Mouse (Mus musculus) thymus, postnatal 0 days (tissue): ENCODE results near the gene Uchl1. TPM values are rescaled to one million over a fixed set of nuclear protein-coding genes. Genes with fewer than 3 reads are reported as not detected.

ENCODE experiments used
- DNase-seq: peaks from one replicate; pipeline ENCODE4 v3.0.0-alpha.2; 2015; ENCODE audit warnings: low spot score
- polyA plus RNA-seq: library from polyadenylated mRNA; unstranded; fragments of >200 nt; fragmentation: Nextera tagmentation; extraction: Ambion mirVana; gene quantifications from 2 replicates; pipeline ENCODE4 v1.2.1, GENCODE M21; 2015

Gene Uchl1
- 3.8 and 4.3 TPM in 2 replicates for polyA plus RNA-seq

DNA sequence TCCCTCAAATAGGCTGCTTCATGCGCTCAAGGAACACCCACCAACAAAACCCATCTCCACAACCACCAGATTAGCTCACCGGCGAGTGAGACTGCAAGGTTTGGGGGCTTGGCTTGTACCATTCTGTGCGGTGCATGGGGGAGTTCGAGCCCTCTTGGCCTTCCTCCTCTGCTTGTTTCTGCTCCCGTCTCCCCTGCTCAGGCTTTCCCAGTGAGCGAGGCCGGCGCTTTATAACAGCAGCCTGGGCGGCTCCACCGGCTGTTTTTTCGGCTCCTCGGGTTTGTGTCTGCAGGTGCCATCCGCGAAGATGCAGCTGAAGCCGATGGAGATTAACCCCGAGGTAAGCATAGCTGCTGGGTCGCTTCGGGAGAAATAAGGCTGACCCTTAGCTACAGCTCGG lies at the start of gene Uchl1:
TSS of gene Uchl1 (plus strand) at position 109 of the 400 bp plus-strand sequence.
- DNase-seq, result peak; percentile 61

DNA sequence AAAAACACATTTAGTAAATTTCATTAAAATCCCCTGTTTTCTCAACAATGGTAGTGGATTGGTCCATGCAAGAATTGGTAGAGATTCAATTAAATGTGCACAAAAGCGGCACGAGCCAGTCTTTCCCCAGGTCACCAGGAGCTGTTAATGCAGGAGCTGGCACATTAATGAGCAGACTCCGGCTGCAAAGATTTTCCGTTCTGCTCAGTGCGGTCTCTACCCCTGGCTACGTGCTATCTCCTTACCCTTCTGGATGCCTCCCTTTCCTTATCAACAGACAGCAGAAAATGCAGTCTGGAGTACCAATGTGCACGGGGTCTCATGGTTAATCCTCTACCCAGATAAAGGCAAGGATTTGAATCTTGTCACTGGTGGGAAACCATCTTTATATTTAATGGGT lies 48.1 kb upstream of the Uchl1 start:
- no peak for DNase-seq

DNA sequence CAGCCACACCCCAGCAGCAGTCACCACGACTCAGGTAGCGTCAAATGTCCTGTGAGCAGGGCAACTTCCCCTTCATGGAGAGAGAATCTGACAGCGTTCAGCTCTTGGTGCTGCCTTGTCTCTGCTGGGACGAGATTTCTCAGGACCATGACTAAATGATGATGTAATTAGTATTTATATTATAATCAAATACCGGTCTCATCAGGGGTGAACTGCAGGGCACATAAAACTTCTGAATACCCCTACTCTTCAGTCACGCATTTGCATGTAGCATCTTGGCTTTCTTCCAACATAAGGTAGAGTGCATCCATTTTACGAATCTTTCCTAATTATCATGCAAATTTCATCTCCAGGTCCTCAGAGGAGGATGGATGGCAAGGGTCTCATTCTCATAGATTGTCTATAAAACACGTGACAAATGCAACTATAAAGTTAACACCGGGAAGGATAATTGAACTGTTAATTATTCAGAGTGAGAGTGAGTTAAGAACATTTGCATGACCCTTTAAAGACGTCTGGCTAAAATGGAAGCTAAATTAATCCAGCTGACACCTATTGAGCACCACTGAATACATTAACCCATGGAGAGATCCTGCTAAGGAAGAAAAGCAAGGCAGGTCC lies 40.3 kb upstream of the Uchl1 start:
- DNase-seq, result no peak

DNA sequence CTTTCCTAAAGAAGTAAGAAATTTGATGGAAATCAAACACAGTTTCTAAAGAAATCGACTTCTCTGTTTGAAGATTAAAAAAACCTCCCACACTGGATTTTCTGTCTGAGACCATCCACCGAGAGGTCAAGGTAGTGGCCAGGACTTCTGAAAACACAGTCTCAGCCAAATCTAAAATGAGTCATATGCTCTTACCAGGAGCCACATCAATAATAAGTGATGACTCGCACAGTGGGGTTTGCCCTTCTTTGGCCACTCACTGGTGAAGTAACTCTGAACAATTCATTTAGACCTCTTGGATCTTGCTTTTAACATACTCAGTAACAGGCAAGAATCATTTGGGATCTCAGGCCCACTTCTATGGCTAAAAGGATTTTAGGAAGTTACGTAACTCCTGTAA lies 33.7 kb upstream of the Uchl1 start:
- no peak for DNase-seq

DNA sequence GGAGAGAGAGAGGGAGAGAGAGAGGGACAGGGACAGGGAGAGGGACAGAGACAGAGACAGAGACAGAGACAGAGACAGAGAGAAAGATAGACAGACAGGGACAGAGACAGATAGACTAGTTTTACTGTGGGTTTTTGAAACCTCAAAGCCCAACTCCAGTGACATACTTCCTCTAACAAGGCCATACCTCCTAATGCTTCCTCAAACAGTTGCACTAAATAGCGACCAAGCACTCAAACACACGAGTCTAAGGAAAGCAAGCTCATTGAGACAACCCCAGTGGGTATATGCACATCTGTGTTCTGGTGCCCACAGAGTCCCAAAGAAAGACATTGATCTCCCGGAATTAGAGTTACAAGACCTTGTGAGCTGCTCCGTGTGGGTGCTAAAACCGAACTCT lies 32.6 kb upstream of the Uchl1 start:
- DNase-seq, result no peak

DNA sequence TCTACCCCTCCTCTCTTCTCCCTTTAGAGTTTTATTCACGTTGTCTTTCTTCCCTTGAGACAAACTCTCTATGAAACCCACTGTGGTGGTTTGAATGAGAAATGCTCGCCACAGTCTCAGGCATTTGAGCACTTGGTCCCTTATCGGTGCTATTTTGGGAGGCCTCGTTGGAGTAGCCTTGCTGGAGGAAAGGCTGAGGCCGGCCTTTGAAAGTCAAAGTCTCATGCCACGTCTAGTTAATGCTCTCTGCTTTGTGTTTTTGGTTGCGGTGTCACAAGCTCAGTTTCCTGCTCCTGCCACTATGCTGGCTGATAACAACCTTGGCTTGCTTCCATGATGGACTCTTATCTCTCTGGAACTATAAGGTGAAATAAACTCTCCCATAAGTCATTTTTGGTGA lies 28.4 kb upstream of the Uchl1 start:
- no peak for DNase-seq

DNA sequence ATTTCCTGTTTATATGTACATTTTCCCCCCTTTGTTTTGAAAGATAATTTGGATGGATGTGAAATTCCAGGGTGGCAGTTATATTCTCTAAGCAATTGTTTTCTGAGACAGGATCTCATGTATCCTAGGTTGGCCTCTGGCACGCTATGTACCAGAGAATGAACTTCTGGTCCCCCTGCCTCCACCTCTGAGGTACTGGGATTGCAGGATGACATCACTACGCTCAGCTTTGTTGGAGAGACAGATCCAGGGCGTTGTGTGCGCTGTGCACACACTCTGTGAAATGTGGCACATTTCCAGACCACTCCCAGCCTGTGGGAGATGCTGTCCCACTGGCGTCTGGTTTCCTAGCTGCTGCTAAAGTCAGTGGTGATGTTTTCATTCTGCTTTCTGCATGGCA lies 21.7 kb upstream of the Uchl1 start:
- DNase-seq, result no peak

DNA sequence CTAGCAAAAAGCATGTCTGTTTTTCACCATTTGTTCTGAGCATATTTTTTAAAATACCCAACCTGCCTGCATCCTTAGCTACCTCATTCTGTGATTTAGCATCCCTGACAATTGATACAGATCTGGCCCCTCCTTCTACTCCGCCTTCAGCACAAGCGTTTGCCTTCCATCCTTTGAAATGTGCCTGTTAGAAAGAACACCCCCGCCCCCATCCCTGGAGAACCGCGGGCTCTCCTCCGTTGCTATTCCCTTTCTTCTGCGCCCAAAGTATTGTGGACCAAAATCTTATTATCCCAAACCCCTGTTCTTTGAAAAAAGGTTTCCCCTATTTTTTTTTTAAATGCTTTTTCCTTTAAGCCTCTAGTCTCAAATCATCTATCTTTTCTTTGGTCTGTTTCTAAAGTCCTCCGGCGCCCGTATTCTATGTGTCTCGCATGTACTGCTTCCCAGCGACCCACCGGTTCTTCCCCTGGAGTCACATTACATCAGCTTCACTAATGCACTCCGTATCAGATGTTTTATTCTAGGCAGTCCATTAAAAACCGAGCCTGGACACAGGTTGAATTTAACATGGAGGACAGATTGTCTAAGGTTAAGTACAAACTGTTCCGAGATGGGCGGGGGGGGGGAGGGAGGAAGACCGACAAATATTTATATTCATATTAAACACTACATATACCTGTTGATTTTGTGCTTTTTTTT lies 551 bp upstream of the Uchl1 start:
- DNase-seq, result no peak

DNA sequence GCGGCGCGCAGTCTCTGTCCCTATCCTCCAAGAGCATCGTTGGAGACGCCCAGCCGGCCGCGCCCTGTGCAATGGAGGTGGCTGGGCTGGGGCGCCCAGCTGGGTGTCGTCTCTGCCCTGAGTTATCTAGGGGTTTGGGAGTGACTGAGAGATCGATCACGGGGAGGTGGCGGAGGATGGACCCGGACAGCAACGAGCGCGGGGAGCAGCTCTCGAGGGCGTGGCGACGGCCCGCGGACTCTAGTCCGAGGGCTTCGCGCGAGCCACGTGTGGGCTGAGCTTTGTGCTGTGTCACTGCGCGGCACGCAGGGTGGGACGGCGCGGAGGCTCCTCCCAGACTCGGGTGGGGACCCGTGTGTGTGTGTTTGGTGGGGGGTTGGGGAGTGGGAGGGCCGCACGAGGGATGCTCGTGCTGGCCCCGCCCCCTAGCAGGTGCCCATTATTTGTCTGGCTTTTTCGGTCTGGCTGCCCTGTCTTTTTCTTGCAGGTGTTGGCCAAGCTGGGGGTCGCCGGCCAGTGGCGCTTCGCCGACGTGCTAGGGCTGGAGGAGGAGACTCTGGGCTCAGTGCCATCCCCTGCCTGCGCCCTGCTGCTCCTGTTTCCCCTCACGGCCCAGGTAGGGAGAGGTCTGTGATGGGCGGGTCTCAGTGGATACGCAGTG lies 696 bp downstream of the Uchl1 start:
- no peak for DNase-seq

DNA sequence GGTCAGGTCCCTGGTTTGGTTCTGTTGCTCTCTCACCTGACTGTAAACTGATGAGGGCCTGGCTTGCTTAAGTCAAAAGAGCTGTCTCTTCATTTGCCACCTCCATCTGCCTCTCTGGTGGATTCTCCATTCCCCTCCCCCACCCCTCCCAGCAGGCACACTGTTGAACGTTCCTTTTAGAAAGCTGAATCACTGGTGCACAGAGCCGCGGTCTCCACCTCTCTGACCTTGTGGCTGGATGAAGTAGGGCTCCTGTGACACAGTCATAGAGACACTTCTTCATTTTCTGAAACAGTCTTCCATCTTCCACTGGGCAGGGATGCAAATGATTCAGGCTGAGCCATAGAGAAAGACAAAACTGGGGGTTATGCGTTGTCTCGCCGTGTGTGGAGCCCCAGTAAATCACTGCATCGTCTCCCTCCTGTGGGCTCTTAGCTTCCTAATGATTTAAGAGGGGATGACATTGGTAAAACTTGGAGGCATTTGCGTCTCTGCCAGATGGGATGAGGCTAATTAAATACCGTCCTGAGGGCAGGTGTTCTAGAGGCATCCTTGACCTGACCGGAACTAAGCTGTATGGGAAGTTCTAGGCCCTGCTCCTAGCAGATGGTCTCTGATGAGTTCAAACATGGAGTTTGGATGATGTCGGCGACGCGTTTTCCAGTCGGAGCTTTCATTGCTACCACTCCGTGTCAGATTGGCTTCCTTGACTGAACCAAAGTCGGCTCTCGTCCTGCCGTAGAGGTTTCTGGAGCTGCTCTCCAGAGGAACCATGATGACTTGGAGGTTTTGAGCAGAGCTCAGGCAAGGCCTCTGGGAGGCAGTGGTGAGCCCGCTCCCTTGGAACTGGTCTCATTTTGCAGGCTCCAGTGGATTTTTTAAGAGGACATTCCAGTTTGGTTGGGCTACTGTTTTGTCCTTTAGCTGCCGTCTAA lies 1.8 kb downstream of the Uchl1 start:
- no peak for DNase-seq

DNA sequence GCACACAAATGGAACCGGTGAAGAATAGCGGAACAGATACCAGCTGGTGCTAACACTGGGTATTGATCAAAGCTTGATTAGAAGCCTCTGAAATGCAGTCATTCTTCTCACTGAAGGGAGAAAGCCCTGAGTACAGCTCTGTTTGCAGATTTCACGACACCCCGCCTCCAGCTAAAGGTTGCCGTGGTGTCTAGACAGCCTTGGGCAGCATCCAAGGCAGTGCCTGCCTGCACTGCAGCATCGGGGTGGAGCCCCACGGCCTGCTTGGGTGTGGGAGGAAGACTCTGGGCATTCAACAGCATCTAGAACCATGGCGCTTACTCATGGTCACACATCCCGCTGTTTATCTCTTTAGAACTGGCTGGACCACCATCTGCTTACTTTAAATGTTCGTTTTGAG lies 3.3 kb downstream of the Uchl1 start:
- DNase-seq, result no peak

DNA sequence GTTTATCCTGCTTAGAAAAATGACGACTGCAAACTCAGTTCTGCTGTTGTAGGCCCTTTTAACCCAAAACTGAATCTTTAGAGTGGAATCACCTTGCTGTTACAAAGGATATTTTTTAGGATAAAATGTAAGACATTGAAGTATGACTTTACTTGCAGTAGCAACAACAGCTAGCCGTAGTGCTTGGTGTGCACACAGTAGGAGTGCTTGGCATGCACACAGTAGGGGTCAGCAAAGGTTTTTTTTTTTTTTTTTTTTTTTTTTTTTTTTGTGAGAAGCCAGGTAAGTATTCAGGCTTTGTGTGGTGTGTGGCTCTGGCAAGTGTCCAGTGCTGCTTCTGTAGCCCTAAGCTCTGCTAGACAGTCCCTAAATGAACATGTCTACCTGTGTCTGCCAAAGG lies 10.0 kb downstream of the Uchl1 start:
- DNase-seq, result no peak

DNA sequence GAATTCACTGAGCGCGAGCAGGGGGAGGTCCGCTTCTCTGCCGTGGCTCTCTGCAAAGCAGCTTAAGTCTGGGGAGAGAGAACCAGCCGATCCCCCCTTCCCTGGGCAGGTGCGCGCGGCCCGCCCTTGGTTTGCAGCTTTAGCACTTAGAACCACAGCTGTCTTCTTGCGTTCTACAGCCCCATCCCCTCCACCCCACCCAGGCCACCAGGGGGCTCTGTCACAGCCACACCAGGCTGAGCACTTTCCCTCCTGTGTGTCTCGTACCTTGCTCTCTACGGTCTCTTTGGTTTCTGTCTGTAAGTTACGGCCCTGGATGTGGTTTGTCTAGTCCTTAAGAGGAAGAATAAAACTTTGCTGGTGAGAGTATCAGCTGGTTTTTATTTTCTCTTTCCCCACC lies 11.0 kb downstream of the Uchl1 start:
- peak; percentile 15 for DNase-seq

DNA sequence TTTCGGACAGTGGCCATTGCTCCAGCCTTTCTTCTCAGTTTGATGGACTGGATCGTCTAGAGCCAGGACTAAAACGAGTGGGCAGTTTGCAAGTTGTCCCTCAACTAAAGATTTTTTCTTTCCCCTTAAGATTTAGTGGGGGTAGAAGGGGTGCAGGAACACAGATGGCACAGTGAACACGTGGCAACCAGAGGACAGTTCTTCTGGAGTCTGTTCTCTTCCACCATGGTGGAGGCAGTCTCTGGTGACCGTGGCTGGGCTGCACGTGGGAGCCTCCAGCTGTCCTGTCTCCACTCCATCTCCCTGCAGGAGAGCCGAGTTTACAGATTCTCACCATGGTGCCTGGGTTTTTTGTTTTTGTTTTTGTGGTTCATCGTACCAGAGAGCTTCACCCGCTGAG lies 11.8 kb downstream of the Uchl1 start:
- DNase-seq, result no peak

DNA sequence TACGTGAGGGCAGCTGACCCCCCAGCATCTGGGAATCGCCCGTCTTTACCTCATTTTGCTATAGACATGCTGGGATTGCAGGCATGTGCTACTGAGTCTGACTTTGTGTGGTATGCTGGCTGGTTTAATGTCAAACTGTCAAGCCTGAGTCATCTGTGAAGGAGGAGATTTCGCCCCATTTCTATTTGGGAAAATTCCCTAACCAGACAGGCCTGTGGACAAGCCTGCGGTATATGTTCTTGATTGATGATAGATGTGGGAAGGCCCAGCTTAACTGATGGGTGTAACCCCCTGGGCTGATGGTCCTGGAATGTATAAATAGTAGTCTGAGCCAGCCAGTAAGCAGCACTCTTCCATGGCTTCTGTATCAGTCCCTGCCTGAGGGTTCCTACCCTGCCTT lies 12.4 kb downstream of the Uchl1 start:
- no peak for DNase-seq

DNA sequence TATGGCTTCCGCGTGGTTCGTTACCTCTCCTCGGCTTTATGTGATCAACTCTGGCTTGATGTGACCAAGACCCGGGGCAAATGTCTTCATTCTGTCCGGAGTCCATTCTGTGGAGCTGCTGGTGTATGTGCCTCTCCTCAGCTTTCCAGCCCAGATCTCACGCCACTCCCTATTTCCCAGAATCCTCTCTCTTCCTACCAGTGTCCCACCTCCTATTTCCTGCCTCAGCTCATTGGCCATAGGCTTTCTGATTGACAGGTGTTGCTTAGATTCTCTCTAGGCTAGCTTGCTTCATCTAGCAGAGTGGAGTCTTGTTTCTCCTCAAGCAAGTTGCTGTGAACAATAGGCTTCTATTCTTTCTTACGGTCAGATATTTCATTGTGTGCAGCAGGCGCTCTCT lies 13.9 kb downstream of the Uchl1 start:
- DNase-seq, result no peak

DNA sequence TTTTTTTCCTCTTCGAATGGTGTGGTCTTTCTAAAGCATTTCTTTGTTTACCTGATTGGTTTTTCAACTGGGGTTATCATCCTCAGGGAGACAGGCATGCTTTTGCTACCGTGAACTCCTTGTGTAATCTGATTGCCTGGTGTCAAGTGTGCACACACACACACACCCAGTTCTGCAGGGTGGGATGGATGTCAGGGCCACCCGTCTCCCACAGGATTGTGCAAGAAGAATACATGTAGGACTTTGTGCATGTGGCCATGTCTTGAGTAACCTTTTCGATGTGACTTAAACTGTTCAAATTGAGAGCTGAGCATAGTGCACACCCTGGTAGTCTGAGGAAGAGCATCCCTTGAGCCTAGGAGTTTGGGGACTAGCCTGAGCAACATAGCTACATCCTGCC lies 17.3 kb downstream of the Uchl1 start:
- no peak for DNase-seq

DNA sequence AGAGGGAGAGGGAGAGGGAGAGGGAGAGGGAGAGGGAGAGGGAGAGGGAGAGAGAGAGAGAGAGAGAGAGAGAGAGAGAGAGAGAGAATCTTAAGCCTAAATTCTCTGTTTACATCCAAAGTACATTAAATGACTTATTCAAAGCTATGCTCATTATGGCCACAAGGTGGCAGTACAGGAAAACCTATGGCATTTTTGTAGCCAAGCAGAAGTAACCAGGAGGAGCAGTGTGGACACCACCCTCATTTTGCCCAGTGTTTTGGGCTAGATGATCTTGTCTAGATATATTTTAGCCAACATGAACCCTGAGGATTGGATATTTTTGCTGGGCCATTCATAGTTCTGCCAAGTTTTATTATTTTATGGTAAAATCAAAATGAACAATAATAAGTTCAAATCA lies 21.2 kb downstream of the Uchl1 start:
- peak; percentile 60 for DNase-seq

DNA sequence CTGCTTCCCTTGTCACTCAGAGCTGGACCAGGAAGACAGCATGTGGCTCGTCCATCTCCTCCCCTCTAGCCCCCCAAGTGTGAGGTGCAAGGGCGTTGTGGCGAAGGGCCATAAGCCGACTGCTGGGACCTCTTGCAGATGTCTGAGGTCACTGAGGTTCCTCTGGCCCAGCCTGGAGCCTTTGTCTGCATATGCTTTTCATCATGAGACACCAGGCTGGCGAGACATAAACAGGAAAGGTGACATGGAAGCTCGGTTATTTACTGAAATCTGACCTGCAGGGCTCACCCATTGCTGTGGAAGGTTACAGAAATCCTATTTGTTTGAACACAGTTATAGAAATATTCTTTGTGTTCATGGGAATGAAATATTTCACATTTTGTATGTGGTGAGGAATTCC lies 24.0 kb downstream of the Uchl1 start:
- DNase-seq, result no peak

DNA sequence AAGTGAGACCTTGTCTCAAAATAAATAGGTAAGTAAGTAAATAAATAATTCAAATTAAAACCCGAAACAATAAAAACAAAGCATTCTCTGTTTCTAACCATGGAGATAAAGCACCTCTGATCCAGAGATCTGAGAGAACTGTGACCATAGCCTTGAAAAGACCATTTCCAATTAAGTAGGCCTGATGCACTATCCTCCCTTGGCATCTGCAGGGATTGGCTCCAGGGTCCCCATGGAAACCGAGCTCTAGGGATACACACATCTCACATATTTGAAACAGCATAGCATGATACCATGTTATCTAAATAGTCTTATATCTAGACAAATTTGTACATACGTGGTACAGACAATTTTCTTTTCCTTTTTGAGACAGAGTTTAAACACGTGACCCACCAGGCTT lies 26.1 kb downstream of the Uchl1 start:
- no peak for DNase-seq

DNA sequence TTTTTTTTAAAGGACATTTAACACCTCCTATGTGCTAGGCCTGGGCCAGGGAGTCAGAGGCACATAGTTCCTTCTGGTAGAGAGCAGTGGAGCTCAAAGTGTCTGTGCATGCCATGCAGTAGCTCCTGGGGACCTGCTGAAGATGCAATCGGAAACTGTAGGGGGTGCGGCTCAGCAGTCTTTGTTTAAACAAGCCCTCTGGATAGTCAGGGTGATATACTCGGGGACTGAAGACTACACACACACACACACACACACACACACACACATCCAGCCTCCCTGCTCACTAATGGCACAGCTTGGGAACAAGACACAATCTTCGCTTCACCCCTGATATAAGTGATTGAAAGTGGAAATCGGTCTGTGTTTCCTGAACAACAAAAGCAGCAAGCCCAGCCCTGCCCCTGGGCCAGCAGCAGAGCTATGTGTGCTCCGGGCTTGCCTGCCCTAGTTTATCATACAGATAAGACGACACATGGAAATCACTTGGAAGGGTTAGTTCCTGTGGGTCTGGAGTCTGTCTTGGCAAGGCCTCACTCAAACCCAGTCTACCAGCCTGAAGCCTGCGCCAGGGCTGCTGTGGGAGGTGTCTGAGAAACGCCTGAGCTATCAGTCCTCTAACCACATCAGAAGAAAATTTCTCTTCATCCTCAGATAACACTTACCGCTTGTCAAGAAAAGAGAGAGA lies 27.6 kb downstream of the Uchl1 start:
- DNase-seq, result no peak
